Mouse (Mus musculus) liver, postnatal 0 days (tissue): ENCODE measurements around the gene Tsg101.

ENCODE experiments used
- CTCF ChIP-seq: sonication (generic); IDR thresholded peaks from 2 replicates; pipeline ENCODE4 v1.5.1; 2016; ENCODE audit warnings: antibody characterized with exemption, low read depth
- EP300 ChIP-seq: IDR thresholded peaks from 2 replicates; pipeline ENCODE4 v1.6.1; 2016; ENCODE audit warnings: antibody characterized with exemption, low read depth, mild to moderate bottlenecking

DNA sequence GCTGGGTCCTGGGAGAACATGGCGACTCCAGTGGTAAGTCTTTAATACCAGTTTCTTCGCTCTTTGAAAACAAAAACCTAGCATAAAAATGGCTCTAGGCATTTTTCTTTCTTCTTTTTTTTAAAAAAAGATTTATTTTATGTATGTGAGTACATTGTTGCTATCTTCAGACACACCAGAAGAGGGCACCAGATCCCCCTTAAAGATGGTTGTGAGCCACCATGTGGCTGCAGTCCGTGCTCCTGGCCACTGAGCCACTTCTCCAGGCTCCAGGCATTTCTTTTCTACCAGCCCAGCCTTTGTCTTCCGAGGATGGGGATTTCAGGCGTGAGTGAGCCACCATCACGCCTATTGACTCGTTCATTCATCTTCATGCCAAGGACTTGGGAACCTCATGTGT, 68.7 kb downstream of the Tsg101 start:
- TF ChIP-seq CTCF (peak; percentile 31), EP300 (no peak)
